Mouse (Mus musculus) embryonic fibroblast, embryonic 13.5 days (primary cell): Measurements from ENCODE around the gene Sik3. TPM values are rescaled to one million over a fixed set of nuclear protein-coding genes. Genes with fewer than 3 reads are reported as not detected.

ENCODE experiments used
- H3K27ac ChIP-seq: 2 replicates; pipeline ENCODE4 v1.5.1; 2012; ENCODE audit warnings: low read length, control low read depth, inconsistent platforms; ENCODE audit not compliant: insufficient read depth
- H3K4me1 ChIP-seq: 2 replicates; pipeline ENCODE4 v1.6.1; 2011; ENCODE audit warnings: low read length; ENCODE audit not compliant: control insufficient read depth, insufficient read depth
- H3K4me3 ChIP-seq: 2 replicates; pipeline ENCODE4 v1.5.1; 2011; ENCODE audit warnings: mild to moderate bottlenecking, control low read depth, low read length; ENCODE audit not compliant: insufficient read depth
- CTCF ChIP-seq: IDR thresholded peaks from 2 replicates; pipeline ENCODE4 v1.5.1; 2011; ENCODE audit warnings: mild to moderate bottlenecking, control low read depth, low read length, moderate library complexity, borderline replicate concordance; ENCODE audit not compliant: insufficient read depth
- POLR2A ChIP-seq: IDR thresholded peaks from 2 replicates; pipeline ENCODE4 v1.6.1; 2011; ENCODE audit warnings: low read depth, mild to moderate bottlenecking, control low read depth, low read length, moderate library complexity
- polyA plus RNA-seq: library from polyadenylated mRNA; stranded (reverse); fragments of >200 nt; gene quantifications from 2 replicates; pipeline ENCODE4 v1.2.4, GENCODE M21; 2011; ENCODE audit warnings: low read depth; ENCODE audit not compliant: missing spikeins, insufficient read length

Sik3 gene
- polyA plus RNA-seq, 1 experiment: 37.7 TPM

DNA sequence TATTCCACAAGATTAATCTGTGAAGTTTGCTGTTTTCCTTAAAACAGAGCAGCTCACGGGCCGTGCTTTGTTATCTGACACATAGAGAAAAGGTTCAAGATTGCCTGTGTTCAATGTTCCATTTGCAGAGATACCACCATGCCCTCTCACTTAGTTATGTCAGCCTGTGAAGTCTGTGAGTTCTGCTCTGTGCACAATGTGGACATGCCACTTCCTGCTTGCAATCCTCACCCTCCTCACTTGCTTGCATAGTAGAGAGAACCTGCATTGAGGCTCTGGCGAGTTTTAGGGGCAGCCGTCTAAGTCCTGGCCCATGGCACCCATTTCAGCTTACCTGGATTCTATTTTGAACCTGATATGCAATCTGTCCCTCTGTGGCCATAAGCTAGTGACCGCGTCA, 80.0 kb downstream of the Sik3 start:
- H3K27ac ChIP-seq: no peak overlapping the region
- H3K4me3 ChIP-seq: no peak overlapping the region
- no peaks in the 10 kb centered on the region for H3K4me1 ChIP-seq
- TF ChIP-seq POLR2A: no peak
- TF ChIP-seq CTCF: no peak

DNA sequence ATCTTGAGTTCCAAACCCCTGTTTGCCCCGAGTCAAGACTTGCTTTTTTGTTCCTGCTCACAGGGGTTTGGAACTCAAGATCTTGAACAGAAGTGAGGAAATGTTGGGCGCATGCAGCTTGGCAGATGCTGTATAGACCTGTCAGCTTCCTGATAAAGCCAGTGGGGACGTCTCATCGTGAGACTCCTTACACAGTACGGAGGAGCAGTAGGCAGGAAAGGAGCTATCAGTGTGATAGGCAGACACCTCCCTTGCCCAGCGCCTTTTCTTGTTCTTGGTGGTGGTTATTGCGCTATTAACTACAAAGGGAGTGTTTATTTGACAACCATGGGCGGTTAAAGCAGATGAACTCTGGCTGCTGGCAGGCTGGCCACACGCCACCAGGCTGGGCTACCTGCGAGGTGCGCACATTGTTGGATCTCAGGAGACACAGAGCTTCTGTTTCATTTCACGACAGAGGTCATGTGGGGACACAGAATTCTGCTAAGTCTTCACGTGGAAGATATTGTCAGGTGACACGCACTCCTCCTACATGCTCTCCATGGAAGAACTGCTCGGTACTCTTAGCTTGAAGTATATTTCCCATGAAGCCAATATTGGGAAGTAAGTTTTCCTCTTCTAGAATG, 85.9 kb downstream of the Sik3 start:
- Histone ChIP-seq H3K4me3 (no peak overlapping the region), H3K27ac (no peak overlapping the region), H3K4me1 (no peaks in the 10 kb centered on the region)
- TF ChIP-seq POLR2A (no peak), CTCF (no peak)

DNA sequence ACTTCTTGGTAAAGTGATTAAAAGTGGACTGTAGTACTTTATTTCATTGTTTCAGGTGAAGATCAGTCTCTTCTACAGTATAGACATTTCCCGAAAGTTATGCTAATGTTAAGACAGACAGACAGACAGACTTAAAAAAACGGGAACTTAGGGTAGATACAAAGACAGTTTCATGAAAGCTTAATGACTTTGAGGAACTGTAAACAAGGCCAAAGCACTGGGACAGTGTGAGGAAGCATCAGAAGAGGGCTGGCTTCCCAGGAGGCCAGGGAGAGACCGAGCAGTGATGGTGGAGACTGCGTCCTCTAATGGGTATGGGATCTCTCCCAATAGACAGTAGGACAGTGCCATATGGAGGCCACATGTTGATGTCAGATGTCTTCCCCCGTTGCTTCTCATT, 86.5 kb downstream of the Sik3 start:
- H3K27ac ChIP-seq: no peak overlapping the region
- H3K4me1 ChIP-seq: no peaks in the 10 kb centered on the region
- TF ChIP-seq CTCF (no peak), POLR2A (no peak)
- no peak overlapping the region for H3K4me3 ChIP-seq

DNA sequence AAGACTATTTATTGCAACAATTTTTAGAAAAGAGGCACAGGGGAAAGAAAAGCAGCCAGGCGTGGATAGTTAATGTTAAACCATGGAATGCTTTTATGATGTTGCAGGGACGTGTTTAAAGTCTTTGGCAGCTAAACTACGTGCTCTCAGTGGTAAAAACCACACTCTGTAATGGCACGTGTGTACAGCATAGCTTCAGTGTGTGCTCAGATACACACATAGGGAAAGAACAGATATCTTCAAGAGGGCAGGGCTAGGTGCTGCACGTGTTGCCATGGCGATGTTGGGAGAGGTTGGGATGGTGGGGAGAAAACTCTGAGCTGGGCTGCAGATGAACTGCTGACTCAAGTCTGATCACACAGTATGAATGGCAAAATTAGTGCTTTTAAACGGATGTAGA, 90.5 kb downstream of the Sik3 start:
- Histone ChIP-seq H3K4me3 (no peak overlapping the region), H3K27ac (no peak overlapping the region), H3K4me1 (no peaks in the 10 kb centered on the region)
- no peak for TF ChIP-seq CTCF

DNA sequence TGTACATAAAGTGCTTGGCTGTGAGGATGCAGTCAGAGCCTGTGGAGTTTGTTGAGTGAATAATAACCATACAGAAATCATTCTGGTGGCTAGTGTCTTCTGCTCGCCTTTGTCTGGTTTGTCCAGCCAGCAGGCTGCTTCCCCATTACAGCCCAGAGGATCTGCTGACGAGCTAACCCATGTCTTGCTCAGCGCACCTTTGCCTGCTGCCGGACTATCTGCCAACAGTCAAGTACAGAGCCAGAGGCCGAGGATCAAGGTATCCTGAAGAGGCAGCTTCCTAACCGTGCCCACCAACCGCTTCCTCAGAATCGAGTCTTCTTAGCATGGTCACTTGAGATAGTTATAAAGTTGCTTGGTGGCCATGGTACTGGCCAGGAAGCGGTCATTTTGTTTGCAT, 93.5 kb downstream of the Sik3 start:
- Histone ChIP-seq H3K27ac (no peak overlapping the region), H3K4me1 (peaks cover 9% of the 10 kb centered on the region), H3K4me3 (no peak overlapping the region)
- TF ChIP-seq CTCF (no peak), POLR2A (no peak)

DNA sequence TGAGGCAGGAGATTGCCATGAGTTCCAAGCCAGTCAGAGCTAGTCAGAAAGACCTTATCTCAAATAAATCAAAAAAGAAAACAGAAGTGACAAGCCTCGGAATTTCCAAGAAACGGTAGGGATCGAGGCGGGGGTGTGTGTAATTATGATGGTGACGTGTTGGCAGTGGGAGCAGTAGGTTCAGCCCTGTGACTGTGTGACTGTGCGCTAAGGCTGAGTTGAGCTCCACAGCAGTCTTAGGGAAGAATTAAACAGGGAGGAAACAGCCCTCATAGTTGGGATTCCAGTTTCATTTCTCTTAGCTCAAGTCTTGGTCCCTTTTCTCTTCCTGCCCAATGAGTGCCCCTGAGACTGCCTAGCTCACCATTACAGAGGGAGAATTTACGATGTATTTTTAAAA, 98.0 kb downstream of the Sik3 start:
- H3K4me1 ChIP-seq: peaks cover 24% of the 10 kb centered on the region
- H3K4me3 ChIP-seq: no peak overlapping the region
- peak overlapping the region; percentile 88 for H3K27ac ChIP-seq
- TF ChIP-seq CTCF (no peak), POLR2A (no peak)

DNA sequence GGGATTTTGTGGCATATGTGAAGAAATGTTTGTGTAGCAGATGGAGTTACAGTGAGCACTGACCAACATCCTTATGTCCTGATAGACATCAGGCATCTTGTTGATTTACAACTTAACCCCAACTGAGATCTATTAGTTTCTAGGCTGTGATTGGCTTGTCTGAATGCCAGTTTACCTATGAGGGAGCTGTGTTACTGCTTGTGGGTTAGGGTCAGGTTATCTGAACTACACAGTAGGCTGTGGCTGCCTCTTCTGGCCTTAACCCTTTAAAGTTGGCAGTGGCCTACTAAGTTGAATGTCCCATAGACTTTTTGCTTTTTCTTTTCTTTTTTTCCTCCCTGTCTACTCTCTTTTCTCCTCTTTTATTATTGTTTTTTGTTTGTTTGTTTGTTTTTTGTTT, 98.7 kb downstream of the Sik3 start:
- Histone ChIP-seq H3K4me3 (no peak overlapping the region), H3K27ac (peak overlapping the region; percentile 88), H3K4me1 (peaks cover 24% of the 10 kb centered on the region)
- TF ChIP-seq CTCF (no peak), POLR2A (no peak)

DNA sequence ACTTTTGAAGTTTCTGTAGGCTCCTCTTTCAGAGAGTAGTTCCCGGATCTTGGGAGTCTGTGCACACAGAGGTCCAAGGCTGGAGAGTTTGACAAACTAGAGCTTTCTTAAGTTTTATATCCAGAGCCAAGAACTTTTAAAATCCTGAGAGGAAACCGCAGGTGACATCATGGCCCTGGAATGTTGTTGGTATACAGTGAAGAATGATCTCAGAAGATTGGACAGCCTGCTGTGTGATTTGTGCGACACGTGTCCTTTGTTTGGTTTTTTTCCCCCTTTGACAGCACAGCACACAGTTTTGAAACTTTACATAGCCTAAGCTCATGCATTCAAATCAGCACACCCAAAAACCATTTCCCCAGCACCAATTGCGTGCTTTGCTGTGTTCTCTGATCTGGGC, 99.6 kb downstream of the Sik3 start:
- no peak for TF ChIP-seq POLR2A
- no peak for TF ChIP-seq CTCF
- Histone ChIP-seq H3K4me1 (peaks cover 24% of the 10 kb centered on the region), H3K4me3 (no peak overlapping the region), H3K27ac (peak overlapping the region; percentile 88)

DNA sequence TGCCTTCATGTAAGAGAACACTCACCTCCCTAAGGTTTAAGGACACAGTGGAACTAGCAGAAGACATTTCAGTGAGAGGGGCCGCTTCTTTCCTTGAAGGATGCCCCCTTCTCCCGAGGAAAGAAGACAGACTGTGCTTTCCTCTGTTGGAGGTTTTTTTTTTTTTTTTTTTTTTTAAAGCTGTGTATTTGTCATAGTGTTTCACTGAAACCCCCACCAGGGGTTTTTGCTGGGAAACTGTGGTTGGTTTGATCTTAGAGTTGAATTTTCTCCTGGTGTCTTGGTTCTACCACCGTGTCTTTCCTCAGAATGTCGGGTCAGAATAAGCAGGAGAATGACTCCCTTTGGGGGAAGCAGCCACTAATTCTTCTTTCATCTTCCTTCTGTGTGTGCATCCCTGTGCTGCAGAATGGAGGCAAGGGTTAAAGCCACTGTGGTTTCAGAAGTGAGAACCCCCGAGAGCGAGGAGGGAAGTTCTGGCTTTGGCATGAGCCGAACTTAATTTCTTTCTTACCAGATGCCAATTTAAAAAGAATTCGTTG, 106.3 kb downstream of the Sik3 start:
- TF ChIP-seq POLR2A: no peak
- no peak for TF ChIP-seq CTCF
- H3K27ac ChIP-seq: no peak overlapping the region
- peaks cover 9% of the 10 kb centered on the region for H3K4me1 ChIP-seq
- no peak overlapping the region for H3K4me3 ChIP-seq

DNA sequence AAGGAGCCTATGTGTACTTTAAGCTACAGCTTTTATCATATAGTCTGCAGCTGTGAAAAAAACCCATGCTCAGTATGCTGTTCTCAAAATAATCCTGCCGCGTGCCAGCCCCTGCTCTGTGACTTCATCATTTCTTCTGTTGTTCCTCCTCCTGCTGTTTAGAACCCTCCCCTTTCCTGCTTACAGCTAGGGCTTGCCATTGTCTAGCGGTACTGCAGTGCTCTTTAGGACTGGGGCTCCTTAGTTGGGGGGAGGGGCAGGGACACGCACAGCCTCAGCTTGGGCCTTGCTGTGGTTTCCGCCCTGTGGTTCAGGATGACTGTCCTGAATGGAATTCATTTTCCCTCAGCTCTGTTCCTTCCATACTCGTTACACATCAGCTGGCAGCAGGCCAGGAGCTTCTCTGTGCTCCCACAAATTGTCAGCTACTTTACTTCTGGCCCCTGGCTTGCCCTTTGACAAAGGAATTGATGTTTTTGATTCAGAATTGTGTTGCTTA, 107.4 kb downstream of the Sik3 start:
- no peak overlapping the region for H3K4me3 ChIP-seq
- TF ChIP-seq CTCF: no peak
- no peak for TF ChIP-seq POLR2A
- peaks cover 9% of the 10 kb centered on the region for H3K4me1 ChIP-seq
- peak overlapping the region; percentile 73 for H3K27ac ChIP-seq
